Mouse (Mus musculus): ENCODE measurements around the gene Plcxd2.

DNA sequence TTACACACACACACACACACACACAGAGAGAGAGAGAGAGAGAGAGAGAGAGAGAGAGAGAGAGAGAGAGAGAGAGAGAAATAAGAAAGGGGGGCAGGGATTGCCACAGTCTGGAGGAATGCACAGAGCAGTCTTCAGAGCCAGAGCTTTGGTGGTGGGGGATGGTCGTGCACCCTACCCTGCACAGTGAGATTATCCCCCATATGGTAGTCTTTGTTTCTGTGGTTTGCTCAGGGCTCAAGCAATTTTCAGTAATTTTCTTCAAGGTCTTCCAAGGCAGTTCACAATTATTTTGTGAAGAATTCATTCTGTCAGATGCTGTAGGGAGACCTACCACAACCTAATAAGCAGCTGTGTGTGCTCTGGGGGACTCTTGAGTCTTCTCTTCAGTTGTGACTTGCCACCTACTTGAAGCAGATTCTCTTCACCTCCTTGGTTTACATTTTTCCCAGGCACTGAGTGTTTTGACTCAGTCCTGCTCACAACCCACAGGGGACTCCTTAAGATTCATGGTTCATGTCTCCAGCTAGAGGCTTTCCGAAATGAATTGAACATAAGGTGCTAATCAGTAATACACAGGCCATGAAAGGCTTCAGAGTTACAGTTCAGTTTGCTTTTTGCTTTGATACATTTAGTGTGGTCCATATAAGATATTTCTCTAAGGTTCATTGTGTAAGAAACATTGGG is 75.2 kb downstream of the Plcxd2 start:
- TF ChIP-seq POLR2A (IDR thresholded peaks at IDR 0.05; ENCODE audit: borderline replicate concordance, insufficient read depth, low read length) (no peak), CTCF (IDR thresholded peaks at IDR 0.05; ENCODE audit: borderline replicate concordance, insufficient read depth, low read depth, low read length) (no peak)
